Mouse (Mus musculus): ENCODE results near the gene Cep128. TPM values are rescaled to one million over a fixed set of nuclear protein-coding genes. Genes with fewer than 3 reads are reported as not detected.
"Not testable (repeated sequence)": the region's sequence is repeated elsewhere in the genome, so short reads cannot be mapped to it uniquely, and the experiment has no call there.

Cep128 gene
- polyA plus RNA-seq, 1 experiment: 4.7 TPM

- TF ChIP-seq POLR2A (IDR thresholded peaks at IDR 0.05; ENCODE audit: borderline replicate concordance, extremely low read depth, low read depth, low read length) (no peak), CTCF (IDR thresholded peaks at IDR 0.05; ENCODE audit: insufficient read depth, low read length) (no peak)
- no peak for DNase-seq
- no peak overlapping the region for H3K4me3 ChIP-seq (replicated peaks; ENCODE audit: extremely low read depth, low read depth, low read length)
- 87% methylated on average over 6 of the region's 6 CpGs for WGBS
- H3K4me1 ChIP-seq (ENCODE audit: control insufficient read depth, insufficient read depth, low read length): no peaks in the 10 kb centered on the region
These were observed 371.2 kb downstream of the Cep128 start for GRCm38 (mm10) chr12:91013043-91013442.

- H3K4me1 ChIP-seq (ENCODE audit: control insufficient read depth, insufficient read depth, low read length): no peaks in the 10 kb centered on the region
- no peak for TF ChIP-seq POLR2A (IDR thresholded peaks at IDR 0.05; ENCODE audit: borderline replicate concordance, extremely low read depth, low read depth, low read length)
- no peak for TF ChIP-seq CTCF (IDR thresholded peaks at IDR 0.05; ENCODE audit: insufficient read depth, low read length)
- 69% methylated on average over 4 of the region's 4 CpGs for WGBS
- no peak for DNase-seq
- no peak overlapping the region for H3K4me3 ChIP-seq (replicated peaks; ENCODE audit: extremely low read depth, low read depth, low read length)
These were observed 372.0 kb downstream of the Cep128 start for GRCm38 (mm10) chr12:91012184-91012583.

DNA sequence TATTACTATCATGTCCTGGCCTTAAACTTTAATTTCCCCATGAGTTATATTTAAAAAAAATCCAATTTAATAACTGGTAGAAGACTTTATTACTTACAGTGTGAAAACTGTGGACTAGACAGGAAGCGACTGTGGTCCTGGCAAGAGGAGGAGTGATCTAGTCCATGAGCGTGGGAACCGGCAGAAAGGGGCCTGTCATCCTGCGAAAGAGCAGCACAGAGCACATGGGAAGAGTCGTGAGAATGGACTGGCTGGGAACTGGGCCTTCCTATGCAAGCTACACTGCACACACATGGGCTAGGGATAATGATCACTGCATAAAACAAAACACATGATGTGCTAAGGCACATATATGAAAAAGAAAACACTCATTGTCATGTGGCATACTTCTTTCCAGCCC is 375.5 kb downstream of the Cep128 start:
- DNase-seq: no peak
- TF ChIP-seq CTCF (IDR thresholded peaks at IDR 0.05; ENCODE audit: insufficient read depth, low read length) (no peak), POLR2A (IDR thresholded peaks at IDR 0.05; ENCODE audit: borderline replicate concordance, extremely low read depth, low read depth, low read length) (no peak)
- Histone ChIP-seq H3K4me1 (ENCODE audit: control insufficient read depth, insufficient read depth, low read length) (no peaks in the 10 kb centered on the region), H3K4me3 (replicated peaks; ENCODE audit: extremely low read depth, low read depth, low read length) (no peak overlapping the region)
- WGBS: 60% methylated on average over 5 of the region's 5 CpGs

DNA sequence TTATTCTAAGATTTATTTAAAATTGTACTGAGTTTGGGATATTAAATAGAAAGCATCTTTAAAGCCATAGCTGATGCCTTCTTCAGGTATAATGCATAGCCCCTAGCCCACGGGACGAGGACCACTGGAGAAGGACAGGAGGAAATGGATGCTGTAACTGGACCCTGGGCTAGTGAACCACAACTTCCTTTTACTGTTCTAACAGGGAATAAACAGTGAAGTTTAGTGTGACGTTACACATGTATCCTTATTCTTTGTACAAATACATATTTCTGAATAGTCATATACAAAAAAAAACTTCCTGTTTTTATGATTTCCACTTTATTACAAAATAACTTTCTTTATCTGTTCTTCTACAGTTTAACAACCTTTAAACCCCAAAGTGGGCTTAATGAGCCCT is 376.0 kb downstream of the Cep128 start:
- 43% methylated on average over 3 of the region's 3 CpGs for WGBS
- DNase-seq: no peak
- no peak overlapping the region for H3K4me3 ChIP-seq (replicated peaks; ENCODE audit: extremely low read depth, low read depth, low read length)
- no peaks in the 10 kb centered on the region for H3K4me1 ChIP-seq (ENCODE audit: control insufficient read depth, insufficient read depth, low read length)
- TF ChIP-seq CTCF (IDR thresholded peaks at IDR 0.05; ENCODE audit: insufficient read depth, low read length): no peak
- no peak for TF ChIP-seq POLR2A (IDR thresholded peaks at IDR 0.05; ENCODE audit: borderline replicate concordance, extremely low read depth, low read depth, low read length)

DNA sequence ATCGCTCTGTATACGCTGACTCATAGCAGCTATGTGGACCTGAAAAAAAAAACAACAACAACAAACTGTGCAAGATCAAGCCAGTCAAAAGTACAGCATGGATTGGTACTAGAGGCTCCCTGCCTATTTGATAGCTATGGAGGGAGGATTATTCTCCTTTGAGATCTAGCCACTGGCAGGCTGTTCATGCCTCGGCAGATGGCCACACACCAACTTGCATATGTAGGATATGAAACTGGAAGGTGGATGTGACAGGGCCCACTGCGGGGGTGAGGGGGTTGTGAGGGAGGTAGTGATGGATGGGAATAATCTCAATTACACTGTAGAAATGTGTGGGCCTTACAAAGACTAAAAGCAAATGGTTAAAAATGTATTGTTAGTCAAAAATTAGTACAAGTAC is 386.7 kb downstream of the Cep128 start:
- no peak overlapping the region for H3K4me3 ChIP-seq (replicated peaks; ENCODE audit: extremely low read depth, low read depth, low read length)

DNA sequence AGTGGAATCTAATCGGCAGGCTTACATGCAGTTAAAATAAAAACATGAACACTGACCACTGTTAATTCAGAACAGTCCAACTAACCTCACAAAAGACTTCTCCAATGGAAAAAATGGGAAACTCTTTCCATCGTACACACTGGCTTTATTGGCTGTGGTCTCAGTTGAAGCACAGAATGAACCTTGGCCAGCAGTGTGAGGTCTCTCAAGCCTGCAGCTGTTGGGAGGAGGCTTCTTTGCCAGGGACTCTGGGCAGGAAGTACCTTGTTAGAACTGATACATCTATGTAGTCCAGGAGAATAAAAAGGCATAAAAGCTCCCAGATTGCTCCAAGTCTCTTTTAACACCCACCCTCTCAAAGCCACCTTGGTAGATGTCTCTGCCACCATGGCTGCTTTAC is 390.9 kb downstream of the Cep128 start:
- 75% methylated on average over 2 of the region's 2 CpGs for WGBS
- TF ChIP-seq CTCF (IDR thresholded peaks at IDR 0.05; ENCODE audit: insufficient read depth, low read length) (no peak), POLR2A (IDR thresholded peaks at IDR 0.05; ENCODE audit: borderline replicate concordance, extremely low read depth, low read depth, low read length) (no peak)
- no peaks in the 10 kb centered on the region for H3K4me1 ChIP-seq (ENCODE audit: control insufficient read depth, insufficient read depth, low read length)
- H3K4me3 ChIP-seq (replicated peaks; ENCODE audit: extremely low read depth, low read depth, low read length): no peak overlapping the region
- DNase-seq: no peak

More for the DNA sequence above, 386.7 kb downstream of the Cep128 start:
- no peaks in the 10 kb centered on the region for H3K4me1 ChIP-seq (ENCODE audit: control insufficient read depth, insufficient read depth, low read length)
- 96% methylated on average over 4 of the region's 4 CpGs for WGBS
- DNase-seq: no peak
- TF ChIP-seq CTCF (IDR thresholded peaks at IDR 0.05; ENCODE audit: insufficient read depth, low read length) (no peak), POLR2A (IDR thresholded peaks at IDR 0.05; ENCODE audit: borderline replicate concordance, extremely low read depth, low read depth, low read length) (no peak)

GRCm38 (mm10) chr12:90987782-90988181 is 396.4 kb downstream of the Cep128 start:
- DNase-seq: no peak
- Histone ChIP-seq H3K4me1 (ENCODE audit: control insufficient read depth, insufficient read depth, low read length) (no peaks in the 10 kb centered on the region), H3K4me3 (replicated peaks; ENCODE audit: extremely low read depth, low read depth, low read length) (no peak overlapping the region)
- no peak for TF ChIP-seq POLR2A (IDR thresholded peaks at IDR 0.05; ENCODE audit: borderline replicate concordance, extremely low read depth, low read depth, low read length)
- no peak for TF ChIP-seq CTCF (IDR thresholded peaks at IDR 0.05; ENCODE audit: insufficient read depth, low read length)
- 83% methylated on average over 2 of the region's 2 CpGs for WGBS

- TF ChIP-seq CTCF (IDR thresholded peaks at IDR 0.05; ENCODE audit: insufficient read depth, low read length) (no peak), POLR2A (IDR thresholded peaks at IDR 0.05; ENCODE audit: borderline replicate concordance, extremely low read depth, low read depth, low read length) (no peak)
- Histone ChIP-seq H3K4me3 (replicated peaks; ENCODE audit: extremely low read depth, low read depth, low read length) (no peak overlapping the region), H3K4me1 (ENCODE audit: control insufficient read depth, insufficient read depth, low read length) (no peaks in the 10 kb centered on the region)
- DNase-seq: no peak
- 90% methylated on average over 6 of the region's 6 CpGs for WGBS
These were observed 396.9 kb downstream of the Cep128 start for GRCm38 (mm10) chr12:90987259-90987658.

GRCm38 (mm10) chr12:90982018-90982417 is 402.2 kb downstream of the Cep128 start:
- H3K4me1 ChIP-seq (ENCODE audit: control insufficient read depth, insufficient read depth, low read length): no peaks in the 10 kb centered on the region
- DNase-seq: no peak
- 85% methylated on average over 4 of the region's 4 CpGs for WGBS
- TF ChIP-seq CTCF (IDR thresholded peaks at IDR 0.05; ENCODE audit: insufficient read depth, low read length) (no peak), POLR2A (IDR thresholded peaks at IDR 0.05; ENCODE audit: borderline replicate concordance, extremely low read depth, low read depth, low read length) (no peak)
- H3K4me3 ChIP-seq (replicated peaks; ENCODE audit: extremely low read depth, low read depth, low read length): no peak overlapping the region

- not testable (repeated sequence) for H3K4me3 ChIP-seq (replicated peaks; ENCODE audit: extremely low read depth, low read depth, low read length); H3K4me1 ChIP-seq (ENCODE audit: control insufficient read depth, insufficient read depth, low read length); DNase-seq
- 86% methylated on average over 9 of the region's 9 CpGs for WGBS
These were observed 407.8 kb downstream of the Cep128 start for GRCm38 (mm10) chr12:90976406-90976805.

GRCm38 (mm10) chr12:90975429-90975828 is 408.8 kb downstream of the Cep128 start:
- H3K4me1 ChIP-seq (ENCODE audit: control insufficient read depth, insufficient read depth, low read length): no peaks in the 10 kb centered on the region
- WGBS: 38% methylated on average over 2 of the region's 2 CpGs
- no peak for DNase-seq
- H3K4me3 ChIP-seq (replicated peaks; ENCODE audit: extremely low read depth, low read depth, low read length): no peak overlapping the region
- TF ChIP-seq POLR2A (IDR thresholded peaks at IDR 0.05; ENCODE audit: borderline replicate concordance, extremely low read depth, low read depth, low read length) (no peak), CTCF (IDR thresholded peaks at IDR 0.05; ENCODE audit: insufficient read depth, low read length) (no peak)

All from lung, adult 2 months (tissue).